Mouse (Mus musculus) brain, embryonic 14.5 days (tissue): ENCODE data around the gene Wdr62.

Experiments used
- CTCF ChIP-seq: fragments of 200-500 bp; IDR thresholded peaks from 2 replicates; pipeline ENCODE4 v1.5.1; 2012; ENCODE audit warnings: inconsistent platforms, mild to moderate bottlenecking, moderate library complexity, borderline replicate concordance; ENCODE audit not compliant: insufficient read depth, insufficient read length; ENCODE audit errors: extremely low read depth
- POLR2A ChIP-seq: fragments of 200-500 bp; IDR thresholded peaks from 2 replicates; pipeline ENCODE4 v1.6.1; 2012; ENCODE audit warnings: mild to moderate bottlenecking, inconsistent platforms, borderline replicate concordance; ENCODE audit not compliant: poor library complexity, insufficient read depth, insufficient read length, severe bottlenecking; ENCODE audit errors: extremely low read depth

- TF ChIP-seq POLR2A (no peak), CTCF (no peak)
Observed at GRCm38 (mm10) chr7:30199498-30200139, 80.6 kb downstream of the Wdr62 start.
